Mouse (Mus musculus) embryonic facial prominence, embryonic 14.5 days (tissue): ENCODE data around the gene Slc46a1. TPM values are rescaled to one million over a fixed set of nuclear protein-coding genes. Genes with fewer than 3 reads are reported as not detected.

Experiments used
- ATAC-seq: fragments of 200-750 bp; cut with Nextera tagmentation; 2 replicates; pipeline ENCODE4 v1.8.0; 2017; ENCODE audit warnings: low read depth, moderate number of reproducible peaks, moderate TSS enrichment
- DNase-seq: peaks from one replicate; pipeline ENCODE4 v3.0.0-alpha.2; 2015; ENCODE audit warnings: low spot score
- H3K27ac ChIP-seq: fragments of 300-500 bp; sonication (generic); replicated peaks from 2 replicates; pipeline ENCODE4 v1.5.1; 2014; ENCODE audit warnings: low read depth, mild to moderate bottlenecking, low read length, moderate library complexity
- H3K27me3 ChIP-seq: fragments of 300-500 bp; sonication (generic); replicated peaks from 2 replicates; pipeline ENCODE4 v1.6.1; 2014; ENCODE audit warnings: low read length; ENCODE audit not compliant: control insufficient read depth, insufficient read depth
- H3K36me3 ChIP-seq: fragments of 300-500 bp; sonication (generic); 2 replicates; pipeline ENCODE4 v1.6.1; 2014; ENCODE audit warnings: low read length, mixed read lengths; ENCODE audit not compliant: control insufficient read depth, insufficient read depth
- H3K4me1 ChIP-seq: fragments of 300-500 bp; sonication (generic); 2 replicates; pipeline ENCODE4 v1.6.1; 2014; ENCODE audit warnings: antibody characterized with exemption, low read length; ENCODE audit not compliant: control insufficient read depth, insufficient read depth
- H3K4me2 ChIP-seq: fragments of 300-500 bp; sonication (generic); 2 replicates; pipeline ENCODE4 v1.6.1; 2014; ENCODE audit warnings: low read depth, mild to moderate bottlenecking, low read length, moderate library complexity, mixed read lengths
- H3K4me3 ChIP-seq: fragments of 300-500 bp; sonication (generic); 2 replicates; pipeline ENCODE4 v1.5.1; 2014; ENCODE audit warnings: low read depth, mild to moderate bottlenecking, low read length
- H3K9ac ChIP-seq: fragments of 300-500 bp; sonication (generic); 2 replicates; pipeline ENCODE4 v1.6.1; 2014; ENCODE audit warnings: low read depth, mild to moderate bottlenecking, low read length, moderate library complexity, mixed read lengths
- H3K9me3 ChIP-seq: fragments of 300-500 bp; sonication (generic); 2 replicates; pipeline ENCODE4 v1.6.1; 2016; ENCODE audit warnings: low read length; ENCODE audit not compliant: control insufficient read depth
- WGBS: fragments of 180-500 bp; shearing (Covaris S2); extraction: QIAGEN DNeasy Blood & Tissue Kit; methylation state at CpG from one replicate; pipeline ENCODE4 v1.1.7; 2014; 5-methylcytosine and 5-hydroxymethylcytosine counted together
- polyA plus RNA-seq: library from polyadenylated mRNA; unstranded; fragments of >200 nt; fragmentation: Nextera tagmentation; extraction: Ambion mirVana; gene quantifications from 2 replicates; pipeline ENCODE4 v1.2.1, GENCODE M21; 2014

Gene Slc46a1
- polyA plus RNA-seq, 1 experiment from 2014 or later = 12.6 TPM

- Histone ChIP-seq H3K9me3 (peaks cover 4% of the 10 kb centered on the region; the same call in 1 of the 2 replicates), H3K4me3 (peak overlapping the region; percentile 78), H3K36me3 (no peaks in the 10 kb centered on the region), H3K9ac (peak overlapping the region; percentile 88), H3K4me2 (peak overlapping the region; percentile 91), H3K4me1 (peaks cover 10% of the 10 kb centered on the region), H3K27ac (peak overlapping the region; percentile 96), H3K27me3 (no peaks in the 10 kb centered on the region)
- DNase-seq = peak; percentile 47
- WGBS = 19% methylated on average over 9 of the region's 9 CpGs
- ATAC-seq = no peak
These were observed 381 bp upstream of the Slc46a1 start for GRCm38 (mm10) chr11:78465116-78465515.

GRCm38 (mm10) chr11:78466242-78466912 lies 880 bp downstream of the Slc46a1 start:
- ATAC-seq (no peak), DNase-seq (no peak)
- Histone ChIP-seq H3K9ac (peak overlapping the region; percentile 88), H3K4me1 (peaks cover 10% of the 10 kb centered on the region), H3K27me3 (no peaks in the 10 kb centered on the region), H3K4me2 (peak overlapping the region; percentile 91), H3K27ac (peak overlapping the region; percentile 96), H3K4me3 (peak overlapping the region; percentile 78), H3K36me3 (no peaks in the 10 kb centered on the region), H3K9me3 (peaks cover 4% of the 10 kb centered on the region; the same call in 1 of the 2 replicates)
- 68% methylated on average over 23 of the region's 23 CpGs for WGBS

GRCm38 (mm10) chr11:78467515-78467914 lies 2.0 kb downstream of the Slc46a1 start:
- Histone ChIP-seq H3K9me3 (no peaks in the 10 kb centered on the region), H3K4me2 (no peak overlapping the region), H3K9ac (no peak overlapping the region), H3K36me3 (no peaks in the 10 kb centered on the region), H3K4me3 (no peak overlapping the region), H3K4me1 (peaks cover 10% of the 10 kb centered on the region), H3K27me3 (no peaks in the 10 kb centered on the region), H3K27ac (no peak overlapping the region)
- no peak for ATAC-seq
- no peak for DNase-seq
- WGBS = 78% methylated on average over 7 of the region's 7 CpGs

GRCm38 (mm10) chr11:78467932-78468331 lies 2.4 kb downstream of the Slc46a1 start:
- peaks cover 10% of the 10 kb centered on the region for H3K4me1 ChIP-seq
- no peak overlapping the region for H3K4me2 ChIP-seq
- H3K4me3 ChIP-seq = no peak overlapping the region
- 0 out of 2 replicates have a peak overlapping the region, but pooled peaks have one; percentile 8 for H3K9ac ChIP-seq
- no peaks in the 10 kb centered on the region for H3K36me3 ChIP-seq
- ATAC-seq = no peak
- no peaks in the 10 kb centered on the region for H3K27me3 ChIP-seq
- no peaks in the 10 kb centered on the region for H3K9me3 ChIP-seq
- no peak overlapping the region for H3K27ac ChIP-seq
- no peak for DNase-seq
- 44% methylated on average over 3 of the region's 3 CpGs for WGBS

DNA sequence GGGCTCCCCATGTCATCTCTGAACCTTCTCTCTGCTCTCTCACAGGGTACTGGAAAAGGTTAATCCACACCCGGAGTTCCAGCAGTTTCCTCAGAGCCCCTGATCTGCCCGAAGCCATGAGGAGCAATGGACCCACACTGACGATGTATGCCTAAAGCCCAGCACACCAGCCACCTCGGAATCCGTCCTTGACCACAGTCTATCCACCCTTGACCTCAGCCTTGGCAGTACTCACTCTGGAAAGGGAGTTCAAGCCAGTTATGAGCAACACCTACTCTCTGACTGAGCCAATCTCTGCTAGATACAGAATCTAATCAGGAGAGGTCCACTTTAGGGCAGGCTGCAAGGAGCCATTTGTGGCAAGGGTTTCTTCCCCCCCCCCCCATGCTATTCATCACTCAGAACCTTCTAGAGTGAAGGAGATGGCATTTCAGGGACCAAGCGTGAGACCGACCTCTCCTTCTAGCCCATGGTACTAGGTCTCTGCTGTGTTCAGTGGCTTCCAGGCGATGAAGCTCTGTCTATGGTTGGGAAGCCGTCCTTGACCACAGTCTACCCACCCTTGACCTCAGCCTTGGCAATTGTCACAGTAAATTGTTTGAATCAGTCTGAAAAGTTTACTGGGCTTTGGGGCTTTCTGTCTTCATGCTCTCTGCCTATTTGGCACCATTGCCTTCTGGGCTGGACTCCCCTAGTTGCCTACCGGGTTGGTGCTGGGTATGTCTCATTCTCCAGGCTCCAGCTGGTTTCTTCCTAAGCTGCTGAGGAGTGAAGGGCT lies 6.0 kb downstream of the Slc46a1 start:
- H3K27ac ChIP-seq = no peak overlapping the region
- no peaks in the 10 kb centered on the region for H3K9me3 ChIP-seq
- H3K27me3 ChIP-seq = no peaks in the 10 kb centered on the region
- no peaks in the 10 kb centered on the region for H3K36me3 ChIP-seq
- no peak overlapping the region for H3K4me2 ChIP-seq
- ATAC-seq (no peak), DNase-seq (no peak)
- peaks cover 1% of the 10 kb centered on the region; the same call in 1 of the 2 replicates for H3K4me1 ChIP-seq
- H3K4me3 ChIP-seq = no peak overlapping the region
- WGBS = 89% methylated on average over 10 of the region's 10 CpGs
- no peak overlapping the region for H3K9ac ChIP-seq

DNA sequence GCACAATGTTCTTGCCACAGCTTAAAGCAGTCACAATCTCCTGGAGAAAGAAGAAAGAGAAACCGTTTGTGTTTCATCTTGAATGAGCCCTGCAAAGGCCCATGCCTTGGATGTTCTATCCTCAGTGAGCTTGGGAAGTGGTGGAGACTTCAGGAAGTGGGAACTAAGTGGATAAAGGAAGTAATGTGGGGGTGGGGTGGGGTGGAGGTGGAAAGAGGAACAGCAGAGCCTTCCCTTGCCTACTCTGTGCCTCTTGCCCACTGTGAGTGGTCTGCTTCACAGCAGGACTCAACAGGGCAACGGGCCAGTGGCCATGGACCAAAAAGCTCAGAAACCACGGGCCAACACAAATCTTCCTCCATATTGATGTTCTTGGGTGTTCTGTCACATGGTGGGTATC lies 9.8 kb downstream of the Slc46a1 start:
- Histone ChIP-seq H3K4me2 (no peak overlapping the region), H3K36me3 (no peaks in the 10 kb centered on the region), H3K4me1 (no peaks in the 10 kb centered on the region), H3K9me3 (no peaks in the 10 kb centered on the region), H3K27me3 (no peaks in the 10 kb centered on the region), H3K27ac (no peak overlapping the region), H3K4me3 (no peak overlapping the region), H3K9ac (no peak overlapping the region)
- no peak for DNase-seq
- 78% methylated on average over 3 of the region's 3 CpGs for WGBS
- ATAC-seq = no peak

GRCm38 (mm10) chr11:78483639-78484038 lies 18.1 kb downstream of the Slc46a1 start:
- H3K27me3 ChIP-seq = peaks cover 22% of the 10 kb centered on the region
- ATAC-seq = no peak

GRCm38 (mm10) chr11:78488168-78488567 lies 22.7 kb downstream of the Slc46a1 start:
- Histone ChIP-seq H3K4me1 (no peaks in the 10 kb centered on the region), H3K9ac (no peak overlapping the region), H3K27ac (no peak overlapping the region), H3K36me3 (no peaks in the 10 kb centered on the region), H3K27me3 (peaks cover 54% of the 10 kb centered on the region), H3K4me3 (no peak overlapping the region), H3K4me2 (no peak overlapping the region), H3K9me3 (no peaks in the 10 kb centered on the region)
- DNase-seq = peak; percentile 40
- under 1% methylated on average over 8 of the region's 8 CpGs for WGBS
- ATAC-seq = no peak; the same call in 1 of the 2 replicates

More at GRCm38 (mm10) chr11:78483639-78484038, 18.1 kb downstream of the Slc46a1 start:
- no peaks in the 10 kb centered on the region for H3K36me3 ChIP-seq
- no peak overlapping the region for H3K4me3 ChIP-seq
- WGBS = 62% methylated on average over 7 of the region's 7 CpGs
- H3K4me1 ChIP-seq = no peaks in the 10 kb centered on the region
- no peak overlapping the region for H3K9ac ChIP-seq
- no peak overlapping the region for H3K27ac ChIP-seq
- DNase-seq = no peak
- H3K9me3 ChIP-seq = no peaks in the 10 kb centered on the region
- H3K4me2 ChIP-seq = no peak overlapping the region
